In genomic region chr4:99930518-99931239, GRCm38 (mm10) we compare ENCODE assay signal across 8 mouse cellular contexts. TPM values are rescaled to one million over a fixed set of nuclear protein-coding genes. Genes with fewer than 3 reads are reported as not detected.
DNase-seq lines count a peak whose midpoint lies in the region; ATAC-seq and TF ChIP-seq lines count a peak whose summit lies in the region.

No protein-coding gene starts in this region.

- no peaks in the 10 kb centered on the region for H3K9me3 ChIP-seq in forebrain, postnatal 0 days (ENCODE audit: low read length)
- H3K9me3 ChIP-seq in intestine, postnatal 0 days (ENCODE audit: control insufficient read depth), result no peaks in the 10 kb centered on the region
- H3K9me3 ChIP-seq in midbrain, embryonic 14.5 days (ENCODE audit: control insufficient read depth, low read length), result no peaks in the 10 kb centered on the region

- no peak for TF ChIP-seq CTCF in liver, adult 2 months (IDR thresholded peaks at IDR 0.05; ENCODE audit: low read depth, low read length)
- no peak for TF ChIP-seq CTCF in forebrain, postnatal 0 days (IDR thresholded peaks at IDR 0.05; ENCODE audit: low read depth)
- TF ChIP-seq CTCF in intestine, postnatal 0 days (IDR thresholded peaks at IDR 0.05; ENCODE audit: low read depth), result no peak

- H3K79me2 ChIP-seq in liver, adult 2 months (ENCODE audit: control insufficient read depth, insufficient read depth, low read length), result peaks cover 28% of the 10 kb centered on the region; the same call in 1 of the 2 replicates

- H3K4me3 ChIP-seq in liver, adult 2 months (ENCODE audit: insufficient read depth, low read depth, low read length), result peak overlapping the region; percentile 33
- H3K4me3 ChIP-seq in forebrain, postnatal 0 days (ENCODE audit: low read depth, low read length), result peak overlapping the region; percentile 76
- H3K4me3 ChIP-seq in intestine, postnatal 0 days (ENCODE audit: low read depth, low read length), result peak overlapping the region; percentile 76
- H3K4me3 ChIP-seq in midbrain, embryonic 14.5 days (replicated peaks; ENCODE audit: low read depth, low read length), result peak overlapping the region; percentile 55

- H3K9ac ChIP-seq in liver, adult 2 months (ENCODE audit: low read depth, low read length), result peak overlapping the region; percentile 29
- no peak overlapping the region for H3K9ac ChIP-seq in forebrain, postnatal 0 days
- peak overlapping the region; percentile 66 for H3K9ac ChIP-seq in intestine, postnatal 0 days (ENCODE audit: low read depth, low read length)
- H3K9ac ChIP-seq in midbrain, embryonic 14.5 days (replicated peaks; ENCODE audit: low read length), result no peak overlapping the region

- no peak for ATAC-seq in forebrain, postnatal 0 days
- ATAC-seq in intestine, postnatal 0 days, result no peak
- ATAC-seq in midbrain, embryonic 14.5 days (ENCODE audit: low FRiP score, low TSS enrichment), result no peak

- WGBS in liver, adult 2 months, result 16% methylated on average over 10 of the region's 10 CpGs
- 48% methylated on average over 10 of the region's 10 CpGs for WGBS in forebrain, postnatal 0 days
- WGBS in intestine, postnatal 0 days, result 35% methylated on average over 10 of the region's 10 CpGs
- WGBS in midbrain, embryonic 14.5 days, result 46% methylated on average over 10 of the region's 10 CpGs

- peaks cover 23% of the 10 kb centered on the region for H3K4me1 ChIP-seq in liver, adult 2 months (ENCODE audit: control insufficient read depth, insufficient read depth, low read length)
- H3K4me1 ChIP-seq in forebrain, postnatal 0 days (ENCODE audit: insufficient read depth), result 0 out of 2 replicates have a peak, but pooled peaks cover 3% of the 10 kb centered on the region
- no peaks in the 10 kb centered on the region; the same call in 1 of the 2 replicates for H3K4me1 ChIP-seq in intestine, postnatal 0 days (replicated peaks; ENCODE audit: control insufficient read depth, insufficient read depth, low read length)
- H3K4me1 ChIP-seq in midbrain, embryonic 14.5 days (ENCODE audit: control insufficient read depth, insufficient read depth, low read length), result peaks cover 8% of the 10 kb centered on the region; the same call in 1 of the 2 replicates

- peaks cover 2% of the 10 kb centered on the region; the same call in 1 of the 2 replicates for H3K36me3 ChIP-seq in liver, adult 2 months (ENCODE audit: control insufficient read depth, insufficient read depth, low read length)
- H3K36me3 ChIP-seq in forebrain, postnatal 0 days (ENCODE audit: insufficient read depth), result no peaks in the 10 kb centered on the region
- no peaks in the 10 kb centered on the region for H3K36me3 ChIP-seq in intestine, postnatal 0 days (ENCODE audit: control insufficient read depth, insufficient read depth)
- no peaks in the 10 kb centered on the region for H3K36me3 ChIP-seq in midbrain, embryonic 14.5 days (ENCODE audit: control insufficient read depth, insufficient read depth, low read length)

- peak; percentile 58 for DNase-seq in liver, adult 2 months (ENCODE audit: extremely low read depth, low read depth, low spot score)
- DNase-seq in liver, result no peak
- no peak for DNase-seq in forebrain, postnatal 0 days
- no peak for DNase-seq in midbrain, embryonic 14.5 days
- no peak for DNase-seq in ovary, postnatal 36 days (ENCODE audit: low spot score)
- DNase-seq in right cerebral cortex, postnatal 25 days, result no peak
- DNase-seq in spleen, postnatal 14 days (ENCODE audit: low spot score in 2 of 2), result no peak

- TF ChIP-seq POLR2A in liver, adult 2 months (IDR thresholded peaks at IDR 0.05; ENCODE audit: extremely low read depth, insufficient read depth, low read length), result no peak

- peak overlapping the region; percentile 94 for H3K4me2 ChIP-seq in forebrain, postnatal 0 days (ENCODE audit: low read depth)
- H3K4me2 ChIP-seq in intestine, postnatal 0 days (replicated peaks; ENCODE audit: low read depth), result peak overlapping the region; percentile 86
- peak overlapping the region; percentile 69 for H3K4me2 ChIP-seq in midbrain, embryonic 14.5 days (ENCODE audit: low read length)

- no peaks in the 10 kb centered on the region for H3K27me3 ChIP-seq in liver, adult 2 months (ENCODE audit: control insufficient read depth, insufficient read depth, low read length)
- no peaks in the 10 kb centered on the region for H3K27me3 ChIP-seq in forebrain, postnatal 0 days (ENCODE audit: insufficient read depth, low read length)
- no peaks in the 10 kb centered on the region for H3K27me3 ChIP-seq in intestine, postnatal 0 days (replicated peaks; ENCODE audit: control insufficient read depth, insufficient read depth, low read length)
- no peaks in the 10 kb centered on the region for H3K27me3 ChIP-seq in midbrain, embryonic 14.5 days (ENCODE audit: control insufficient read depth, insufficient read depth, low read length)

- peak overlapping the region; percentile 56 for H3K27ac ChIP-seq in liver, adult 2 months (replicated peaks; ENCODE audit: insufficient read depth, low read depth, low read length)
- no peak overlapping the region for H3K27ac ChIP-seq in forebrain, postnatal 0 days (ENCODE audit: low read depth, low read length)
- H3K27ac ChIP-seq in intestine, postnatal 0 days (ENCODE audit: low read depth, low read length), result peak overlapping the region; percentile 94
- H3K27ac ChIP-seq in midbrain, embryonic 14.5 days (replicated peaks; ENCODE audit: low read depth, low read length), result no peak overlapping the region

RNA-seq across cellular contexts. Expression of gene Itgb3bp, which starts 1.1 kb away (rescaled TPM):
- 1.4 and 2.6 TPM in 2 replicates for total RNA-seq in liver, adult 2 months (2014; rRNA removed)
- 0.19 and 0.26 TPM in 2 replicates for polyA plus RNA-seq in liver, adult 2 months (2012; rRNA removed)
- 2.9 and 4.5 TPM in 2 replicates for total RNA-seq in forebrain, postnatal 0 days (2014; rRNA removed)
- polyA plus RNA-seq in forebrain, postnatal 0 days (2015; fragmentation: Nextera tagmentation; extraction: Ambion mirVana), result 10.7 and 11.3 TPM in 2 replicates
- polyA plus RNA-seq in intestine, postnatal 0 days (2015; fragmentation: Nextera tagmentation; extraction: Ambion mirVana), result 21.7 and 22.4 TPM in 2 replicates
- 12.7 and 19.0 TPM in 2 replicates for polyA plus RNA-seq in midbrain, embryonic 14.5 days (2014; fragmentation: Nextera tagmentation; extraction: Ambion mirVana)

RNA-seq across cellular contexts. Expression of gene Pgm1, which starts 1.5 kb away (rescaled TPM):
- 219 and 229 TPM in 2 replicates for total RNA-seq in liver, adult 2 months (2014; rRNA removed)
- polyA plus RNA-seq in liver, adult 2 months (2012; rRNA removed), result 158 and 175 TPM in 2 replicates
- total RNA-seq in forebrain, postnatal 0 days (2014; rRNA removed), result 52.5 and 73.5 TPM in 2 replicates
- polyA plus RNA-seq in forebrain, postnatal 0 days (2015; fragmentation: Nextera tagmentation; extraction: Ambion mirVana), result 52.8 and 64.6 TPM in 2 replicates
- polyA plus RNA-seq in intestine, postnatal 0 days (2015; fragmentation: Nextera tagmentation; extraction: Ambion mirVana), result 139 and 143 TPM in 2 replicates
- 65.5 and 76.0 TPM in 2 replicates for polyA plus RNA-seq in midbrain, embryonic 14.5 days (2014; fragmentation: Nextera tagmentation; extraction: Ambion mirVana)

Comparison
In these comparisons a context has a peak if more than half of its experiments do, and no peak if none do; other contexts are left out.
1. H3K27ac ChIP-seq: peak in liver, adult 2 months (single experiment) and intestine, postnatal 0 days (single experiment); none in forebrain, postnatal 0 days (single experiment) and midbrain, embryonic 14.5 days (single experiment).
2. H3K9ac ChIP-seq: peak in liver, adult 2 months (single experiment) and intestine, postnatal 0 days (single experiment); none in forebrain, postnatal 0 days (single experiment) and midbrain, embryonic 14.5 days (single experiment).
3. Peak in every context shown above with its lines, with median percentiles within 50 percentile points of each other: H3K4me3 ChIP-seq and H3K4me2 ChIP-seq.